Mouse (Mus musculus): ENCODE measurements around the gene Ap1s1.

DNA sequence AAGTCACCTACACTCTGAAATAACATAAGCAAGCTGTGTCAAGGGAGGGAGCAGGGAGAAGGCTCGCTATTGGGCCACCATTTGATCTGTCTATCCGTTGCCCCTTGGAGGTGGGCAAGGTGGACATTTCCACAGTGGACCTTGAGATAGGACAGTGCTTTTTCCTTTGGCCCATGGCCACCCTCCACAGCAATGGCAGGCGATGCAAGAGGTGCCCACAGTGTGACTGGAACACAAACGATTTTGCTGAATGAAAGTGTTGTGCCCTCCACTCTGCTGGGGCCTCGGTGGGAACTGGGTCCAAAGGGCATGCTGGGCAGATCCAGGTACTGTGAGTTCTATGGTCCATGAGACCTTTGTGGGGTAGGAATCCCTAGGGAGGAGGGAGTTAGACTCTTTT, 16.7 kb upstream of the Ap1s1 start:
- TF ChIP-seq CTCF (IDR thresholded peaks at IDR 0.05; ENCODE audit: low read depth): no peak
- TF ChIP-seq EP300 (IDR thresholded peaks at IDR 0.05; ENCODE audit: low read depth): no peak
